Mouse (Mus musculus): ENCODE measurements around the gene Rpl19.

Rpl19 gene

DNA sequence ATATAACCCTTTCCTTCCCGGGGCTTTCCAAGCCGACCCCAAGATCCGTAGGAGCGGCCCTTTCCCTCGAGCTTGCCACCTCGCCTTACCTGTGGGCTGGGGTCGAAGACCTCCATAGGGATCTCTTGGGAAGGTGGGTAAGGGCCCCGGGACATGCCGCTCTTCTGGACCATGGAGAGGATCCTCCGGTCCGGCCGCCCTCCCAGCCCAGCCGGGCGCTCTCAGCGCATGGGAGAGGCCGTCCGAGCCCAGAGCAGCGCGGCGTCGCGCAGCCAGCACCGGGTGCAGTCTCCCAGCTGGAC is 4.3 kb upstream of the Rpl19 start:
- no peak for DNase-seq (ENCODE audit: low spot score in 2 of 2)

- DNase-seq (ENCODE audit: low spot score in 2 of 2), result peak; percentile 55 to 77
Observed at GRCm38 (mm10) chr11:98022555-98023371, 3.7 kb upstream of the Rpl19 start, which contains the start of gene Cacnb1. Gene Cacnb1, minus strand, starts transcription at chr11:98023034.

DNA sequence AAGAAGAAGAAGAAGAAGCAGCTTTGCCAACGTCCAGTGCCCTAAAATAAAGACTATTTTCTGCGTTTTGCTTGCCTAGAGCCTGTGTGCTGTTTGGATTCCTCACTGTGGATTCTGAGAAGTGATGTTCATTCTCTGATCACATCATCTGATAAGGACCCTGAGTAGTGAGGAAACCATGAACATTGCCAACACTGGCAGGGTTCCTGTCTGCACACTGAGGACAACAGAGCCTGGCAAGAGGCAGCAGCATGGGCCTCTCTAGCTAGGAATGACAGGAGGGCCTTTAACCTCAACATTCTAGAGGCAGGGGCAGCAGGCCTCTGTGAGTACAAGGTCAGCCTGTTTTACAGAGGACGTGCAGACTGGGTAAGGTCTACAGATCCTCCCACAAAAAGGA is 2.0 kb upstream of the Rpl19 start:
- DNase-seq (ENCODE audit: low spot score in 2 of 2), result no peak

DNA sequence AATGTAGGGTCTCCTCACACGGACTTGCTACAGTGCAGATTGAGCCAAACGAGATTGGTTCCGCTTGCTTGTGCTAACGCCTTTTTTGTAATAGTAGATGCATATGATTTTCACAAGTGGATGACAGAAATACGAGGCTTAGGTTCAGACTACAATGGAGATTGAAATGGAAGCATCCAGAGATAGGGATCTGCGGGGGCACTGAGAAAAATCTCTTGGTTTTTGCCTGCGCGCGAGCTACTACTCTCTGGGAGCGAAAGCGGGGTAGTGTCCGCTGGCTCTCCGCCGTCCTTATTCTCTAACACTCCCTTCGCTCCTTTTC is 301 bp upstream of the Rpl19 start:
- no peak for DNase-seq (ENCODE audit: low spot score in 2 of 2)

DNA sequence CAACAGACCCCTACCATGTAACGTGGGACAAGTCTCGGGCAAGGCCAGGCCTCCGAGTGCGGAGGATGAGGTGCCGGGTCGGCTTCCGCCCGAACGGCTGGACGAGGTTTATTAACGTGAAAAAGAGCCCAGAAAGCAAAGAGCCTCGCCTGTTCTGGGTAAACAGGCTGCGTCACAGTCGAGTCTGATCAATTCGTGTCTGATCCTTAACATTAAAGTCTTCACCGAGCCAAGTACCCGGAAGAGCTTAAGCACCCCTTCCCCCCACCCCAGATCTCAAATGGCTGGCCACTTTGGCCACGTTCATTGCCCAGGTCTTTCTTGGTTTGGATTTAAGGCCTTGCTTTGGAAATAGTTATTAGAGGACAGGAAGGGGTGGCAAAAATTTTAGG is 783 bp downstream of the Rpl19 start:
- DNase-seq (ENCODE audit: low spot score in 2 of 2), result no peak

GRCm38 (mm10) chr11:98027785-98028184 is 1.3 kb downstream of the Rpl19 start:
- no peak for DNase-seq (ENCODE audit: low spot score in 2 of 2)

DNA sequence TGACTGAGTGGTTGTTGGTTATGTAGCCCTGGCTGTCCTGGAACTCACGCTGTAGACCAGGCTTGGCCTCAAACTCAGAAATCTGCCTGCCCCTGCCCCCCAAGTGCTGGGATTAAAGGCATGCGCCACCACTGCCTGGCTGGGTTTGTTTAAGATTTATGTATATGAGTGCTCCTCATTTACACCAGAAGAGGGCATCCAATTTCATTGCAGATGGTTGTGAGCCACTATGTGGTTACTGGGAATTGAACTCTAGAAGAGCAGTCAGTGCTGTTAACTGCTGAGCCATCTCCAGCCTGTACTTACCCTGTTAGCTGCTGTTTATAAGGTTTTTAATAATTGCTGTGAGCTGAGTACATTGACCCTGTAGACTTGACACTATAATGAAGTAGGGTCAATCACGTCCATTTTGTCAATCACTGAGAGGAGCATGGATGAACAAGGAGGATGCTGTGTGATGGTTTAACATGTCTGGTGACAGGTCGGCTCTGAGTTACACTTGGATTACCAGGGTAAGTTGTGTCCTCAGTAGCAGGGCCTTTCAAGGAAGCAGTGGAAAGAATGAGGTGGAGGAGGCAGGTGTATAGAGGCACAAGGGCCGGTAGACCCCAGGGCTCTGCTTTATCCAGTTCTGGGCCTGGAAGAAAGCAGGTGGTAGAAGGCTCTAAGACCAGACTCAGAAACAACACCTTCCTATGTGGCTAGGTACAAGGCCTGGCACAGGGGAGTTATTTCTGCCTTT is 4.4 kb downstream of the Rpl19 start:
- no peak for DNase-seq (ENCODE audit: low spot score in 2 of 2)

DNA sequence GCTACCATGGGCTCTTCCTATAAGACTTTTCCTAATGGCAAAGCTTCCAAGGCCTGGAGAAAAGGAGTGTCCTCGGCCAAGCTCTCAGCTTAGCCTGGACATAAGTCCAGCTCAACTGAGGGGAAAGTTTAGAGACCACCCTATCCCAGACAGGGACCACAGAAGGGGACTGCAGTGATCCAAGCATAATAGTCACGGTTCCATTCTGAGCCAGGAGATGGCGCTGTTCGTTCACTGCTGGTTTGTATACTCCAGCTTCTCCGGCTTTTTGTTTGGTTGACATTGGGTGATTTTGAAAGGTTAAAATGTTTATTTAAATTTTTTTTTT is 4.9 kb downstream of the Rpl19 start:
- peak; percentile 79 to 88 for DNase-seq (ENCODE audit: low spot score in 2 of 2)

DNA sequence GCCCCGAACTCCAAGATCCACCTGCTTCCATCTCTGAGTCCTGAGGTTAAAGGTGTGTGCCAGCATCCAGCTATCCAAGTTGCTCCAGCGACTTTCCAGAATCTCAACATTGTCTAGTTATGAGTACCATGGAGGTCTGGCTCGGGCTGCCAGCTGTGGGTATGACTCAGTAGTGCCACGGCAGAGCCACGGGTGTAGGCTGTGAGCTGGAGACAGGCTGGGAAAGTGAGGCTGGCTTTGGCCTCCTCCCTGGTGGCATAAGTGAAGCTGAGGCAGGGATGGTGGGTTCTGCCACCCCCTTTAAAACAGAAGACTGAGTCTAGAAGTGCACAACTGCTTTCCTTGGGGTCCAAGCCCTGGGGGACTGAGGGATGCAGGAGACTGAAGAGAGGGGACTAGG is 7.6 kb downstream of the Rpl19 start:
- DNase-seq (ENCODE audit: low spot score in 2 of 2), result no peak

- peak in 1 of 2 experiments; percentile 63 for DNase-seq (ENCODE audit: low spot score in 2 of 2)
Observed at GRCm38 (mm10) chr11:98034840-98035239, 8.3 kb downstream of the Rpl19 start.

DNA sequence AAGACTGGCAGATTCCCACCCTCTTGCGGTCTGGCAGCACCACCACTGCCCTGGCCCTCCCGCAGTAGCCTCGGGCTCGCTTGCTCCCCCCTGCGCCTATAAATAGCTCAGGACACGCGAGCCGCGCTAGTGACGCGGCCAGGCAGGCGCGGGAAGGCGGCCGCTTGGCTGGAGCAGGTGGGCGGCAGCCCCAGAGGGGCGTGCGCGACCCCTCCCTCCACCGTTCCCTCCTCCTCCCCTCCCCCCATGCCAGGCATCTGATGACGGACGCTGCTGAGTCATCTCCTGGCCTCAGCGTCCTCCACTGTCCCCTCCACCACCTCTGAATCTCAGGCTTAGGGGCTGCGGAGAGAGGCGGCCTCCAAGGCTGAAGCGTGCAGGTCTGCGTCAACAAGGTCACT is 9.5 kb downstream of the Rpl19 start:
- peak in 1 of 2 experiments; percentile 55 for DNase-seq (ENCODE audit: low spot score in 2 of 2)

GRCm38 (mm10) chr11:98037871-98038270 is 11.4 kb downstream of the Rpl19 start:
- DNase-seq (ENCODE audit: low spot score in 2 of 2), result peak in 1 of 2 experiments; percentile 47

DNA sequence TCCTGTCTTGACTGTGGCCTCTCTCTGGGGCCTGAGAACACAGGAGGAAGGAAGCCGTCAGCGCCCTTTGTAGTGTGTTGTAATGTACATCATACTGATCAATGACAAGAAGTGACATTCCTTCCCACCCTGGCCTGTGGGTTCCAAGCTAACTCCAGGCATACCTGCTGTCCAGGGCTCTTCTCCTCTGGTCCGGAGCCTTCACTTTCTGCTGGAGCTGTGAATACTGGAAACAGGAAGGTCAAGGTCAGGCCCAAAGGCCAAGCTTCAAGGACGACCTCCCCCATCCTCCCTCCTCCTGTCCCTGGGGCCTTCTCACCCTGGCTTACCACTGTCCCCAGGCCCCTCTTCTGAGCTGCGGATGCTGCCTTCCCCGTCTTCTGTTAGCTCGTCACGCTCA is 14.5 kb downstream of the Rpl19 start:
- no peak for DNase-seq (ENCODE audit: low spot score in 2 of 2)

DNA sequence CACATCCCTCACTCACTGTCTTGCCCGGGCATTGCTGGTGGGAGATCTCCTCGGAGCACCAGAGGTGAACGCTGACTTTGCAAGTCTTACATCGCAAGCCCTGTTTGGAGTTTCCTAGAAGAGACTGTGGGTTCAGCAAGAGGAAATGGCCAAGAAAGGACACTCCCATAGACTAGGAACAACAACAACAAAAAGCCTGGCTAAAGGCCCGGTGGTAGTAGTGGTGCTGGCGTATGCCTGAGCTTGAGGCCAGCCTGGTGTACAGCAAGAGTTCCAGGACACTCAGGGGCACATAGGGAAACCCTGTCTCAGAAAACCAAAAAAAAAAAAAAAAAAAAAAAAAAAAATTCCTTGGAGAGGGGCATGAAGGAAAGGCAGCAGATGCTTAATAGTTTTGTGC is 16.2 kb downstream of the Rpl19 start:
- no peak for DNase-seq (ENCODE audit: low spot score in 2 of 2)

GRCm38 (mm10) chr11:98044074-98044473 is 17.6 kb downstream of the Rpl19 start:
- DNase-seq (ENCODE audit: low spot score in 2 of 2), result no peak

DNA sequence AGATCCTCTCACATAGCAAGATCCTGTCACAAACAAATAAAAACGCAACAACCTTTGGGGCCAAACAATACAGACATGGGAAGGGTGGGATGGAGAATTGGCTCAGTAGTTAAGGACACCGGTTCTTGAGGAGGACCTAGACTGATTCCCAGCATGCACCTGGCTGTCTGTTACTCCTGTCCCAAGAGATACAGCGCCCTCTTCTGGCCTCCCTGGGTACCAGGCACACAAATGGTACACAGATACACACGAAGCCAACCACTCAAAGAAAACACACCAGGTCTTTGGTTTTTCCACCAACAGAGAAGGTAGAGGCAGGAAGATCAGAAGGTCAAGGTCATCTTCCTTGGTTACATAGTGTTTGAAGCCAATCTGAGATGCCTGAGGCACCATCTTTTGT is 19.1 kb downstream of the Rpl19 start:
- DNase-seq (ENCODE audit: low spot score in 2 of 2), result no peak

GRCm38 (mm10) chr11:98046466-98046865 is 20.0 kb downstream of the Rpl19 start:
- DNase-seq (ENCODE audit: low spot score in 2 of 2), result no peak

GRCm38 (mm10) chr11:98047745-98048144 is 21.2 kb downstream of the Rpl19 start:
- DNase-seq (ENCODE audit: low spot score in 2 of 2), result peak; percentile 49 to 75

GRCm38 (mm10) chr11:98049672-98050519 is 23.4 kb downstream of the Rpl19 start:
- DNase-seq (ENCODE audit: low spot score in 2 of 2), result no peak

GRCm38 (mm10) chr11:98050520-98050815 is 24.0 kb downstream of the Rpl19 start:
- no peak for DNase-seq (ENCODE audit: low spot score in 2 of 2)

DNA sequence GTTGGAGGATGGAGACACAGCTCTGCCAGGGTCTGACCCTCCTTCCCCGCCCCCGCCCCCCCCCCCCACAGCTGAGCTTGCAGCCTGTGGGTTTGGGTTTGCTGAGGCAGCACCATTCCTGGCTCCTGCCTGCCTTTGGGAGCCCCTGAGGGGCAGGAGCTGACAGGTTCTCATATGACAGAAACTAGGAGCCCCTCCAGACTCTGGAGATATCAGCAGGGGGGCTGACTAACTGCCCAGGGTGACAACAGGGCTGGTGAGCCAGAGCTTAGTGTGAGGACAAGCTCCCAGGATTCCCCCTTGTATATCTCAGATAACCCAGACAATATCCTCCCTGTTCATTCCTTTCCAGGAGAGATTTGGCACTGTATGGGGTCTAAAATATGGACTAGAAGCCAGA is 24.4 kb downstream of the Rpl19 start:
- no peak for DNase-seq (ENCODE audit: low spot score in 2 of 2)

DNA sequence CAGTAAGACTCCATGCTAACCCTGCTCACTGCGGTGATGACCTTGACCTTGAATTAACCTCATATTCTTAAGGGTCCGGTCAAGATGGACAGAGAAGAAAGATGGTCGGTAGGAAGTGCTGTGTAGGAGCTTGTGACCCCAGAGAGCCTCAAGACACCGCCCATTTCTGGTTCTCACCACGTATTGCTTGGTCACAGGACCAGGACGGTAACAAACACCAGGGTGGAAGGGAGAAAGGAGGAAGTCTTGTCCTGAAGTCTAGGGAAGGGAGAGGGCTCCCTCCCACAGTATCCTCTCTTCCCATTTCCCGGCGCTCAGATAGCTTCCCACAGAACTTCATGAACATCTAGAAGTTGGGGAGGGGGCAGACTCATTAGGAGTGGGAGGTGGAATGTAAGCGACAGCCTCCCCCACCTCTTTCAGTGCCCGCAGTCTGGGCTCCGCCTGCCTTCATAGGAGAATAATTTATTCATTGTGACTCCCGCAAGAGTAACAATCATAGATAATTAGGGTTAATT is 25.2 kb downstream of the Rpl19 start:
- no peak for DNase-seq (ENCODE audit: low spot score in 2 of 2)

All from cerebellum, postnatal 4 days (tissue).